Mouse (Mus musculus) lung, embryonic 15.5 days (tissue): Measurements from ENCODE around the gene Leprot. TPM values are rescaled to one million over a fixed set of nuclear protein-coding genes. Genes with fewer than 3 reads are reported as not detected.
A peak's percentile ranks its signal among the peaks of the same experiment; 100 is the strongest.

Experiments used
- ATAC-seq: fragments of 200-750 bp; cut with Nextera tagmentation; 2 replicates; pipeline ENCODE4 v1.8.0; 2017; ENCODE audit warnings: moderate number of reproducible peaks, borderline replicate concordance; ENCODE audit not compliant: low FRiP score, low TSS enrichment; ENCODE audit errors: extremely low read depth
- H3K27ac ChIP-seq: fragments of 300-500 bp; sonication (generic); 2 replicates; pipeline ENCODE4 v1.5.1; 2015; ENCODE audit warnings: moderate library complexity, mild to moderate bottlenecking, inconsistent platforms
- H3K27me3 ChIP-seq: fragments of 300-500 bp; sonication (generic); 2 replicates; pipeline ENCODE4 v1.6.1; 2015; ENCODE audit warnings: inconsistent platforms
- H3K36me3 ChIP-seq: fragments of 300-500 bp; sonication (generic); 2 replicates; pipeline ENCODE4 v1.6.1; 2015; ENCODE audit warnings: inconsistent platforms
- H3K4me1 ChIP-seq: fragments of 300-500 bp; sonication (generic); 2 replicates; pipeline ENCODE4 v1.6.1; 2015; ENCODE audit warnings: inconsistent platforms
- H3K4me2 ChIP-seq: fragments of 300-500 bp; sonication (generic); 2 replicates; pipeline ENCODE4 v1.6.1; 2015; ENCODE audit warnings: inconsistent platforms, mild to moderate bottlenecking, moderate library complexity
- H3K4me3 ChIP-seq: fragments of 300-500 bp; sonication (generic); 2 replicates; pipeline ENCODE4 v1.5.1; 2015; ENCODE audit warnings: mild to moderate bottlenecking, inconsistent platforms
- H3K9ac ChIP-seq: fragments of 300-500 bp; sonication (generic); 2 replicates; pipeline ENCODE4 v1.6.1; 2015; ENCODE audit warnings: inconsistent platforms
- H3K9me3 ChIP-seq: fragments of 300-500 bp; sonication (generic); 2 replicates; pipeline ENCODE4 v1.6.1; 2016; ENCODE audit warnings: inconsistent platforms
- WGBS: fragments of 180-500 bp; shearing (Covaris S2); methylation state at CpG from one replicate; pipeline ENCODE4 v1.1.7; 2015; 5-methylcytosine and 5-hydroxymethylcytosine counted together
- polyA plus RNA-seq: library from polyadenylated mRNA; unstranded; fragments of >200 nt; fragmentation: Nextera tagmentation; extraction: Ambion mirVana; gene quantifications from 2 replicates; pipeline ENCODE4 v1.2.1, GENCODE M21; 2015

Gene Leprot
- polyA plus RNA-seq, result 93.6 and 96.1 TPM in 2 replicates

DNA sequence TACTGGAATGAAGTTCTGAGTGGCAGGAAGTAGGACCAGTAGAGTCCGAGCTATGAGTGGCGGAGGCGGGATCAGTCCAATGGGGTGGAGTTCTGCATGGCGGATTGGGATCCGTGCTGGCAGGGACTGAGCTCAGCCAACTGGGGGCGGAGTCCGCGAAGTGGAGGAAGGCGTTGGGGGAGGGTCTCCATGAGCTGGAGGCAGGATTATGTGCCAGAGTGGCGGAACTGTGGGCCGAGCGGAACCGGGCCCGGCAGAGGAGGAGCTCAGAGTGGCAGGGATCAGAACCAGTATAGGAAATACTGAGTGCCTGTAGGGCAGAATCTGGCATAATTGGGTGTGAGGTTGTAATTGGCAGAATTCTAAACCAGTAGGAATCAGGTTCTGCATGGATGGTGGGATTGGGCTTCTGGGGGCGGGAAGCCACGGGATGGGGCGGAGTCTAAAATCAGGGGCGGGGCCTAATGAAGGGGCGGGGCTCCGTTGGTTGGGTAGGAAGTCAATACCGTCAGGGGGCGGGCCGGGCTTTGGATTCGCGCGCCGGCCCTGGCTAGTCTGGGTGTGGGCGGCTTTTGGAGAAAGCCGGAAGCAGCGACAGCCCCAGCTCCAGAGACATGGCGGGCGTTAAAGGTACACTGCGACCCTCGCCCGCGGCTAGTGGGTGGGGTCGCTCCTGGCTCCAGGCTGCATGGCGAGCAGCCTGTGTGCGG lies at the start of gene Leprot:
Gene Leprot (plus strand): TSS at position 523 of the 710 bp plus-strand sequence.
- Histone ChIP-seq H3K4me2 (peak within 1 kb of the TSS; percentile 71), H3K27ac (peak within 1 kb of the TSS; percentile 83), H3K9ac (peak within 1 kb of the TSS; percentile 79), H3K9me3 (no peaks in the 10 kb centered on the region), H3K4me1 (peaks cover 16% of the 10 kb centered on the region), H3K36me3 (no peaks in the 10 kb centered on the region), H3K27me3 (no peaks in the 10 kb centered on the region), H3K4me3 (peak within 1 kb of the TSS; percentile 64)
- ATAC-seq, result peak; percentile 98
- WGBS, result under 1% methylated on average over 39 of the region's 39 CpGs

DNA sequence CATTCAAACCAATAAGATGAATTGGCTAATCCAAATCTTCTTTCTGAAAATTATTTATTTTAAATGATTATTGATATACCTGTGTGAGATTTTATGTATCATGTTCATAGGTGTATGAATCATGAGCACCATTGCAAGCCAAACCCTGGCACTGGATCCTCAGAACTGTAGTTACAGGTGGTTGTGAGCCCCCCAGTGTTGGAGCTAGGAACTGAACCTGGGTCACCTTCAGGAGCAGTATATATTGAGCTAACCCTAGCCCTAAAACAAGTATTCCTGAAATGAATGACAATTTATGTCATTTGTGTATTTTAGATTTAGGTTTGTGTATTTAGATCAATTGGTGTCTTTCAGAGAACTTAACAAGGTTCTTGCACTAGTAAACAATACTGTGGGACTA lies 45.8 kb upstream of the Leprot start:
- no peaks in the 10 kb centered on the region for H3K9me3 ChIP-seq
- no peak overlapping the region for H3K4me2 ChIP-seq
- H3K27ac ChIP-seq, result no peak overlapping the region
- no peak overlapping the region for H3K4me3 ChIP-seq
- H3K4me1 ChIP-seq, result no peaks in the 10 kb centered on the region
- no peaks in the 10 kb centered on the region for H3K27me3 ChIP-seq
- H3K36me3 ChIP-seq, result no peaks in the 10 kb centered on the region
- no peak overlapping the region for H3K9ac ChIP-seq
- ATAC-seq, result no peak

DNA sequence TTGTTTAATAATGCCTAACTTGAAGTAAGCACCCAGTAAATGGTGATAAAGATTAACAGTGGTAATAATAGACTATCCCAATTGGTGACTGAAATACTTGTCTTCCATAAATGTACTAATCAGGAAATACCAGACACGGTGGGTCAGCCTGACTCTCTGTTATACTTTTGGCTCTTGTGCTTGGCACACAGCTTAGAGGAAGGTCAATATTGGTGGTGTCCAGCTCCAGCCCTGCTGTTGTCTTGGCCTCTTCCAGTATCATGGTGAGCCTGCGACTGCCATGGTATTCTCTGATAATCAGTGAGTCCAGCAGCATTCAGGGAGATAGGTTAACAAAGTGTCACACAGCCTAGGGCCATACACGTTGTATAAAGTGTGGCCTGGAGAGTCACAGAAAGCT lies 43.9 kb upstream of the Leprot start:
- no peak overlapping the region for H3K9ac ChIP-seq
- WGBS, result 67% methylated on average over 3 of the region's 3 CpGs
- no peaks in the 10 kb centered on the region for H3K27me3 ChIP-seq
- H3K9me3 ChIP-seq, result no peaks in the 10 kb centered on the region
- H3K27ac ChIP-seq, result no peak overlapping the region
- H3K4me3 ChIP-seq, result no peak overlapping the region
- H3K4me1 ChIP-seq, result no peaks in the 10 kb centered on the region
- no peaks in the 10 kb centered on the region for H3K36me3 ChIP-seq
- no peak overlapping the region for H3K4me2 ChIP-seq
- ATAC-seq, result no peak

DNA sequence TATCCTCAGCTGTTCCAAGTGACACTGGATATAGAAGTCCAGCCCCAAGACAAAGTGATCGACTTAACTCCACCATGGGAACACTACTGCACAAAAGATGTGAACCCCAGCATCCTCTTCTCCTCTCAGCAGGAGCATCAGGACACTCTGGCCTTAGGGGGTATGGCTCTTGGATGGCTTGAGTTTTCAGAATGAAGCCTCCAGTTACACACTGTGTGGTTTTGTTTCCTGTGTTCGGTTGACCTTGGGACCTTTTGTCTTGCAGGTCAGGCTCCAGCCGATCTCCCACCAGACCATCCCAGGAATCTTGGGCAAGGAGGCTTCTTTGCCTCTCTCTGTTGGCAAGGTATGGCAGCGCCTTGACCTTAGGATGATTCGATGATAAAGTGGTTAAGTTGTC lies 31.0 kb upstream of the Leprot start:
- H3K9me3 ChIP-seq, result no peaks in the 10 kb centered on the region
- H3K4me1 ChIP-seq, result no peaks in the 10 kb centered on the region
- no peak overlapping the region for H3K27ac ChIP-seq
- no peak overlapping the region for H3K4me3 ChIP-seq
- no peak overlapping the region for H3K9ac ChIP-seq
- no peak for ATAC-seq
- H3K27me3 ChIP-seq, result no peaks in the 10 kb centered on the region
- 88% methylated on average over 5 of the region's 5 CpGs for WGBS
- H3K36me3 ChIP-seq, result no peaks in the 10 kb centered on the region
- H3K4me2 ChIP-seq, result no peak overlapping the region

DNA sequence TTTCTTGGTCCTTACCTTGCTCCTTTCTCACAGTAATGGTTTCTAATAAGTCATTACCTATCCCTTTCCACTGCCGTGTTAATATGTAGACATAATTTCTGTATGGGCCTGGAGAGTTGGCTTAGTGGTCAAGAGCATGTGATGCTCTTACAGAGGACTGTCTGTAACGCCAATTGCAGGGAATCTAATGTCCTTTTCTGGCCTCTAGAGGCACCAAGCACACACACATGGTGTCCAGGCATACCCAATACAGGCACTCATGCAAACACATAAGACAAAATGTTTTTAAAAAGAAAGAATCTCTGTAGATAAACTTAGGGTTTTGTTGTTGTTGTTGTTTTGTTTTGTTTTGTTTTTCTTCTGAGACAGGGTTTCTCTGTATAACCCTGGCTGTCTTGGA lies 29.8 kb upstream of the Leprot start:
- H3K9me3 ChIP-seq, result no peaks in the 10 kb centered on the region
- 61% methylated on average over 2 of the region's 2 CpGs for WGBS
- no peak for ATAC-seq

DNA sequence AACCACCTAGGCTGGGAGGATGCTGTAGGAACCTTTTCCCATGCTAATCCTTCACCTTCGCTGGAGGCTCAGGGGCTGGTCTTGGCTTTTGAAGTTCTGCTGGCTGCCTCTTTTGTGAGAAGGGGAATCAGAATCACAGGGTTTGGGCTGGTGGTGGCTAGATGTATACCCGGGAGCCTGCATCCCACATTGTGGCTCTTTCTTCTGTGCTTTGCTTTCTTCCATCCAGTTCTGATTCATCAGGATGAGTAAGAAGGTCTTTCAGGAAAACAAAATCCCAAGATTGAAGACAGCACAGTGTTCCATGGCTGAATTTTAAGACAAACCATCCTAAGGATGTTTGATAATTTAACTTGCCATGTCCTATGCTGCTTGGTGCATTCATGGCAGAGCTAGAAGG lies 27.3 kb upstream of the Leprot start:
- no peak for ATAC-seq
- 71% methylated on average over 2 of the region's 2 CpGs for WGBS
- no peaks in the 10 kb centered on the region for H3K36me3 ChIP-seq

More for the DNA sequence above, 29.8 kb upstream of the Leprot start:
- Histone ChIP-seq H3K4me3 (no peak overlapping the region), H3K9ac (no peak overlapping the region), H3K4me2 (no peak overlapping the region), H3K27ac (no peak overlapping the region), H3K27me3 (no peaks in the 10 kb centered on the region), H3K36me3 (no peaks in the 10 kb centered on the region), H3K4me1 (no peaks in the 10 kb centered on the region)

DNA sequence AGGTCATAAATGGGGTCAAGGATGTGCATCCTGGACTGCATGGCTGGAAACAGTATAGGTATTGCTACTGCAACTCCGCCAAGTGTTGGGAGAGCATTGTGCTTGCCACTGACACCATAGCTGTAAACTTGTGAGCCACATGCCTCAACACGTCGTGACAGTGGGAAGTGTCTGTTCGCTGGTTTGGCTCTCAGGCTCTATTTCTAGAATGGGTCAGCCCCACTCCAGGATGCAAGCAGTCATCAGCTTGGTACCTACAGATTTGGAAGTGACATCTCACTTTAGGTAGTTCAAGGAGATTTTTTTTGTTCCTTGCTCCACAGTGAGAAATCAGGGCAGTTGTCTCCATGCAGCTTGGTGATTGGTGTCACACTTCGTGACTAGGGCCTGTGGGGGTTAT lies 26.3 kb upstream of the Leprot start:
- H3K4me3 ChIP-seq, result no peak overlapping the region
- no peak for ATAC-seq
- H3K27ac ChIP-seq, result no peak overlapping the region
- no peak overlapping the region for H3K9ac ChIP-seq
- no peak overlapping the region for H3K4me2 ChIP-seq
- no peaks in the 10 kb centered on the region for H3K27me3 ChIP-seq
- no peaks in the 10 kb centered on the region for H3K36me3 ChIP-seq
- H3K9me3 ChIP-seq, result no peaks in the 10 kb centered on the region
- no peaks in the 10 kb centered on the region for H3K4me1 ChIP-seq
- 87% methylated on average over 5 of the region's 5 CpGs for WGBS

More for the DNA sequence above, 27.3 kb upstream of the Leprot start:
- H3K27me3 ChIP-seq, result no peaks in the 10 kb centered on the region
- no peak overlapping the region for H3K4me2 ChIP-seq
- no peak overlapping the region for H3K4me3 ChIP-seq
- H3K27ac ChIP-seq, result no peak overlapping the region
- no peaks in the 10 kb centered on the region for H3K9me3 ChIP-seq
- H3K4me1 ChIP-seq, result no peaks in the 10 kb centered on the region
- H3K9ac ChIP-seq, result no peak overlapping the region

DNA sequence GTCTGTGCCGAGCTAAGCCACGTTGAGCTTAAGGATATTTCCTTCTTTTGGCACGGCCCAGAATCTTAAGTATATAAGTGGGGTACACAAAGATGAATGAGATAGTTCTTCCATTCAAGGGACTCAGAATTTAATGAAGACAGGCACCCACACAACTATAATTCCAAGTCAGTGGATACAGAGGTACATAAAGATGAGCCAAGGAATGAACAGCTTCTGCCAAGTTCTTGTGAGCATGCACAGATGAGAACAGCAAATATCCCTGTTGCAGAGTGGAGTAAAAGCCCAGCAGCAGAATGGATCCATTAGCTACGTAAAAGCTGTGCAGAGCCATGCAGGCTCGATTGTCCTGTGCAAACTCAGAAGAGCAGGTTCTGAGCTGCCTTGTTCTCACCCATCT lies 22.2 kb upstream of the Leprot start:
- Histone ChIP-seq H3K4me3 (no peak overlapping the region), H3K9ac (no peak overlapping the region), H3K4me1 (no peaks in the 10 kb centered on the region), H3K36me3 (no peaks in the 10 kb centered on the region), H3K27me3 (no peaks in the 10 kb centered on the region), H3K4me2 (no peak overlapping the region), H3K27ac (no peak overlapping the region), H3K9me3 (no peaks in the 10 kb centered on the region)
- WGBS, result 78% methylated on average over 5 of the region's 5 CpGs
- ATAC-seq, result no peak

DNA sequence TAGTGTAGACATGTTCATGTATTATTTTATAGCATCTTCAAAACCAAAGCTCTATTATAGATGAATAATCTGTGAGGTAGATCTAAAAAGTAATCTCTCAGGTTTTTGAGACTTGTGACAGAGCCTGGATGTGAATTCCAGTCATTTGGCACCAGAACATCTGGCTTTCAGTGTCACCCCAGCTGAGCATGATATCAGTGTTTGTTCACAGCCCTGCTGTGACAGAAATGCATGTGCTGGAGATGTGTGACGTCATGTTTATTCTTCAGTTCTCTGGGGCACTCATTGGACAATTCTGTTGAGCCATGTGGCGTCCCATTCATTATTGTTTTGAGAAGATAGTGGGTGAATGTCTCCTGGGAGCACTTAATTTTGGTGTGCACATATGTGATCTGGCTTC lies 11.9 kb upstream of the Leprot start:
- no peaks in the 10 kb centered on the region for H3K4me1 ChIP-seq
- no peak overlapping the region for H3K27ac ChIP-seq
- 41% methylated on average over 2 of the region's 2 CpGs for WGBS
- ATAC-seq, result no peak
- H3K4me2 ChIP-seq, result no peak overlapping the region
- H3K36me3 ChIP-seq, result no peaks in the 10 kb centered on the region
- no peak overlapping the region for H3K4me3 ChIP-seq
- H3K9me3 ChIP-seq, result no peaks in the 10 kb centered on the region
- H3K27me3 ChIP-seq, result no peaks in the 10 kb centered on the region
- H3K9ac ChIP-seq, result no peak overlapping the region

DNA sequence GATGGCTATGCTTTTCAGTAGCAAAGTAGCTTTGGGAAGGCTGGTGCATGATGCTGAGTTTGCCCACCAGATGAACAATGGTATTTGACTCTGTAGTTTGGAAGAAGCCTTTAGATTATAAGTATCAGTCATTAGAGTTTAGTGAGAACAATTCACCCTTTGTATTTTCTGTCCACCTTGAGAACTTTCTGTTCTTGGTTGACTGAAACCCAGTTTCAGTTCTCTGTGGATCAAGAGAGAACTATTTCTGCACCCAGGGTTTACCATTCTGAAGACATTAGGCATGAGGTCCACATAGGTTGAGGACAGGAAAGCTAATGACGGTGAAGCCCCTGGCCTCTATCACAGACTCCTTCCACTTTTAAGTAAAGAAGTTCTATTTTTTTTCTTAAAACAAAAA lies 10.0 kb upstream of the Leprot start:
- H3K27ac ChIP-seq, result no peak overlapping the region
- no peaks in the 10 kb centered on the region for H3K9me3 ChIP-seq
- no peaks in the 10 kb centered on the region for H3K27me3 ChIP-seq
- H3K4me1 ChIP-seq, result no peaks in the 10 kb centered on the region
- H3K36me3 ChIP-seq, result no peaks in the 10 kb centered on the region
- ATAC-seq, result no peak
- H3K4me2 ChIP-seq, result no peak overlapping the region
- H3K9ac ChIP-seq, result no peak overlapping the region
- H3K4me3 ChIP-seq, result no peak overlapping the region
- 93% methylated on average over 1 of the region's 1 CpGs for WGBS

DNA sequence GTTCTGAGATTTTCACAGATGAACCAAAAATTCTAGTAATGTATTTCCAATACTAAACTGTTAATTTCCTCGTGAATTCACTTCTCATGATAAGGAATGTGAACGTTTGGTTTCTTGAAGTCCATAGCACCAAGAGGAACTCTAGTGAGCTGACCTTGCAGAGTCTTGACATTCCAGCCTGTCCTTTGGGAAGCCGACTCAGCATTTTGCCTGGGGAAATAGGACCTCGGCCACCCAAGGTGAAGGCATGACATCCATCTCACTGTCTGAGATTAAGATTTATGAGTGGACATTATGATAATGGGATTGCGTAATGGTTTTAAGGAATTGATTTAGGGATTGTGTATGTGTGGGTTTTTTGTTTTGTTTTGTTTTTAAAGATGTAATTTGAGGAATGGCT lies 6.9 kb upstream of the Leprot start:
- no peak for ATAC-seq
- no peak overlapping the region for H3K9ac ChIP-seq
- no peak overlapping the region for H3K4me2 ChIP-seq
- H3K27me3 ChIP-seq, result no peaks in the 10 kb centered on the region
- H3K4me3 ChIP-seq, result no peak overlapping the region
- no peaks in the 10 kb centered on the region for H3K36me3 ChIP-seq
- WGBS, result 65% methylated on average over 5 of the region's 5 CpGs
- no peak overlapping the region for H3K27ac ChIP-seq
- no peaks in the 10 kb centered on the region for H3K9me3 ChIP-seq
- H3K4me1 ChIP-seq, result no peaks in the 10 kb centered on the region

DNA sequence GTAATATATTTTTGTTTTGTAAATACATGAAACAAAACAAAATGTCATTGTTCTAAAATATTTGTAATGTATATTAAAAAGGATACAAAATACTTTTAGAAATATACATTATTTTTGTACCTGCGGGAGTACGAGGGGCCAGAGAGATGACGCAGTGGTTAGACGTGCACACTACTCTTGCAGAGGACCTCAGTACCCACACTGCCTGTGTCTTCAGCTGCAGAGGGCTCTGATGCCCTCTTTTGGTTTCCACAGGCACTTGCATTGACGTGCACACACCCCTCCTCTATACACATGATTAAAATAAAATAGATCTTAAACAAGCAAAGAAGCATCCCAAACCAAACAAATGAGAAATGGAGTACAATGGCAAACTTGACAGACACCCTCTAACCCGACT lies 4.8 kb upstream of the Leprot start:
- 76% methylated on average over 6 of the region's 6 CpGs for WGBS
- H3K4me3 ChIP-seq, result no peak overlapping the region

DNA sequence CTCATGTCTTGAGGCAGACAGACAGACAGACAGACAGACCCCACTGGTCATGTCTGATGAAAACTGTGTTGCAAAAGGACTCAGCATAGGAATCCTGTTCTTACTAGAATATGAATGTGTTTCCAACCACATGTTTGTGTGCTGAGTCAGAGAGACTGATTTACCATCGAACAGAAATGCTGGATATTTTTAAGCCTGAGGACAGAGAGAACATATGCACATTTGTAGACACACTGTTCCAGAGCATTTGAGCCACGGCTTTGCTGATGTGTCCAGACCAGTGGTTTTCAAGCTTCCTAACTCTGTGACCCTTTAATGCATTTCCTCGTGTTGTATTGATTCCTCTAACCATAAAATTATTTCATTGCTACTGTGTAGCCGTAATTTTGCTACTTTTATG lies 4.3 kb upstream of the Leprot start:
- Histone ChIP-seq H3K4me3 (no peak overlapping the region), H3K36me3 (no peaks in the 10 kb centered on the region), H3K9ac (no peak overlapping the region), H3K9me3 (no peaks in the 10 kb centered on the region), H3K4me2 (no peak overlapping the region), H3K27ac (no peak overlapping the region), H3K27me3 (no peaks in the 10 kb centered on the region), H3K4me1 (peaks cover 3% of the 10 kb centered on the region; the same call in 1 of the 2 replicates)
- ATAC-seq, result no peak
- 64% methylated on average over 4 of the region's 4 CpGs for WGBS

More for the DNA sequence above, 4.8 kb upstream of the Leprot start:
- no peak overlapping the region for H3K4me2 ChIP-seq
- H3K36me3 ChIP-seq, result no peaks in the 10 kb centered on the region
- no peak overlapping the region for H3K9ac ChIP-seq
- no peaks in the 10 kb centered on the region for H3K27me3 ChIP-seq
- ATAC-seq, result no peak
- peaks cover 3% of the 10 kb centered on the region; the same call in 1 of the 2 replicates for H3K4me1 ChIP-seq
- H3K27ac ChIP-seq, result no peak overlapping the region
- H3K9me3 ChIP-seq, result no peaks in the 10 kb centered on the region
